Mouse (Mus musculus): ENCODE measurements around the gene Adtrp.

Adtrp gene

DNA sequence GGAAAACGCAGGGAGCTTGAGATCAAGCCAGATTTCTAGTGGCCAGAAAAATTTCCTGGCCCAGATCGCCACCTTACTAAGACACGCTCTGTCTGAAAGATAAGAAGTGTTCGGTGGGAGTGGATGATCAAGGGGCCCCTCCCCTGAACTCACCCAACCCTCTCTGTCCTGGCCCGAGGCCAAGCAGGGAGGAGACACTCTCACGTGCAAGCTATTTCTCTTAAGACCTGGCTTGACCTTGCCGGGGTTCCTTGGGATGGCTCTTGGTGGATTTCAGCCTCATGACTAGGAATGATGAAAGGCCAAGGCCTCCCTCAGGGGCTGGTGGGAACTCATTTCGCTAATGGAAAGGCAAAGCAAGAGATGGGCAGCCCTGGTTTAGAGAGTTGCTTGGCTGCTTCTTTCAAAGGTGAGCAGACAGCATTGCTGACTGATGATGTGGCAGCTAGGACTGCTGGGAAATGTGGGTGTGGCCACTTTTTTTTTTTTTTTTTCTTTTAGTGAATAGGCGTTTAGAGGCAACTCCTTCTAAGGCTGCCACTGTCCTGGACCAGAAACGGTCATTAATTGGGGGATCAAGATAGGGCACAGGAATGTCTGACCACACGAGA, at the start of gene Adtrp:
TSS of gene Adtrp (minus strand) at position 169 of the 611 bp plus-strand sequence.
- DNase-seq (ENCODE audit: low read depth, low spot score): no peak

DNA sequence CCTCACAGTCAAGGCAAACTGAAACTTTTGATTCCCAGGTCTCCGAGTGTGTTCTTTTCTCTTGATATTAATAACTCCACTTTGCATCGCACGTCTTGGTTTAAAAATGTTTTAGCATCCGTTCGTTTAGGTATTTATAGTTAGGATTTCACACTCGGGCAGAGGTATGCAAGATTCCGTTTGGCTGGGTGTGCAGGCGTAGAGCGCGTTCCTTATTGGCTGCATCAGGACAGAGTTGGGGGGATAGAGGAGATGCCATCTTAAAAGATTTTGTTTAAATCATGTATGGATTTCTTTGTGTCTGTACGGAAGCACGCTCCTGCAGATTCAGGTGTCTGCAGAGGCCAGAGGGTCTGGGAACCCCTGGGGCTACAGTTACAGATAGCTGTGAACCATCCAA, 44.5 kb upstream of the Adtrp start:
- no peak for DNase-seq (ENCODE audit: low read depth, low spot score)

DNA sequence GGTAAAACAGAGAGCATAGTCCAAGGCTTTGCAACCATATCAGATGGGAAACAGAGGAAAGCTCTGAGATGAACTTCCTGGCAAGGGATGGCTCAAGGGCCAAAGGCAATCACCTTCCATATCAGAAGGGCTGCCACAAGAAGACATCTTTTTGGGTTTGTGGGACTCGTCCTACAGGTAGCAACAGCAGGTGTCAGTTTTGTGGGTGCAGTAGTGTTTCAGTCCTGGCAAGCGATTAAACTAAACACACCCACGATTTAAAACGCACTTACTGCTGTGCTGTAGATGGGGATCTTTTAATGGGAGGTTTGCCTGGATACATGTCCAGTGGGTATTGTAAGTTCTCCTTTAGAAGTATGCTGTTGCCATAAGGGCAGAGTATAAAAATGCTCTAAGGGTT, 43.1 kb upstream of the Adtrp start:
- DNase-seq (ENCODE audit: low read depth, low spot score): no peak

DNA sequence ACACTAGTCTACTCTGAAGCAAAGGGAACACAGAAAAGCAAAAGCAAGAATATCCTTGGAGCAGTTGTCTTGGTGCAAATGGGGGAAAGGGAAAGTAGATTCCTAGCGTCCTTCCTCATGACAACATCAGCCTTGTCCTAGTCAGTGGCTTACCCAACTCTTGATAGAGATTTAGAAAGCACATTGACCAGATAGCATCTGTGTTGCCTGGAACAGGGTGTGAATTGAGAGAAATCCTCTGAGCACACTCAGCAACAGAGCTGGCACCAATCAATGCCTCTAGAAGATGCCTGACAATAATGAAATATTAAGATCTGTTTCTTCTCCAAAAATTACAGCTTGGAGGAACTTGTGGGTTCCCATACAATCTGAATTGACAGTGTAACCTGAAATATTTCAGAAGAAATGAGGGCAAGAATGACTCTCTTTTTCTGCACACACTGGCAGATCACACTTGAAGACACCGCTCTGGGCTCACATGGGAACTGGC, 42.7 kb upstream of the Adtrp start:
- DNase-seq (ENCODE audit: low read depth, low spot score): no peak

DNA sequence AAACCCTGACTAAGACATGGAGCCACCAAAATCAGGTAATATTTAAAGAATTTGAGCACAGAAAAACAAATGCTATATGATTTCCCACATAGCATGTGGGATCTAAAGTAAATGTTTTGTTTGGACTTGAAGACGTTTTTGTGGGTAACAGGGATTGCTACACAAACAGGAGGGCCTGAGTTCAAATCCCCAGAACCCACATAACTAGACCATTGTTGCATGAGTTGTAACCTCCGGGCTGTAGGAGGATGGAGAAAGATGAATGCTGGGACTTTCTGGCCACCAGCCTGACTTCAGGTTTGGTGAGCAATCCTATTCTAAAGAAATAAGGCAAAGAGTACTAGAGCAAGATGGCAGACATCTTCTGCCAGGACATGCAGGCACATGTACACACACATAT, 41.2 kb upstream of the Adtrp start:
- no peak for DNase-seq (ENCODE audit: low read depth, low spot score)

DNA sequence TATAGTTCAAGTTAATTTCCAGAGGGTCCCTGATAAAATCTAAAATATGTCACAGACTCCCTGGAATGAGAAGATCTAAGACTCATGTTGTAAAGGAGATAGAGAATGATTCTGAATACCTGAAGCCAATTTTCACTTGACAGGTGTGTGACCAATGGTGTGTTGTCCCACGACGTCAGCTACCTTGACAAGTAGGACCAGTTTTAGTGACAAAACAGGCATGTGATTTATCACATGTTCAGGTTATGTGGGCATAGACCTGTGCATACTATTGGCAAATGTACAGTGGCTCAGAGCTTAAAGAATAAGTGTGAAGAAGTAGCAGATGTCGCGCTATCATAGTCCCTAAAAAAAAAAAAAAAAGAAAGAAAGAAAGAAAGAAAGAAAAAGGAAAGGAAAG, 38.6 kb upstream of the Adtrp start:
- no peak for DNase-seq (ENCODE audit: low read depth, low spot score)

DNA sequence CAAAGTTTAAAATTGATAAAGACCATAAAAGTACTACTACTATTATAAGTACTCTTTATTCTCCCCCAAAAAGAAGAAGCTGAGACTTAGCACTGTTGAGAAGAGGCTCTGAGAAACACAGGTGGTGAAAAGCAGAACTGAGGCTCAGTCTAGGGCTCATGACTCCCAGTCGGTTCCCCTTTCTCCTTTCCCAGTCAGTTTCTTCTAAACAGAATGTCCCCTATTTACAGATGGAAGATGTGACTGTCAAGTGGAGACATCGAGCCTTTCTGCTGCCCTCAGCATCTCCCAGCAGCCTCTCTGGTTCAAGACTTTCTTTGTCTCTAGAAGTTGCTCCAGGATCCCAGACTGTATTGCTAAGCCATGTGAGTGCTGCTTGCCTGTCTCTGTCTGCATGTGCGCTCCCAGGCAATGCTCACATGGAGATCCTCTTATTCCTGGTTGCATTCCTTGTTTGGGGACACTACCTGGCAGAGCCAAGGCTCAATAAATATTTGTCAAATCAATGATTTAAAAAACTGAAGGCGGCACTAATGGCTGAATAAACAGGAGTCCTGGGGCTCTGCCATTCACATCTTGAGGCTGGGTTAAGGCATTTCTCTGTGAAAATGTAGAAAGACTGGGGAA, 36.3 kb upstream of the Adtrp start:
- no peak for DNase-seq (ENCODE audit: low read depth, low spot score)

DNA sequence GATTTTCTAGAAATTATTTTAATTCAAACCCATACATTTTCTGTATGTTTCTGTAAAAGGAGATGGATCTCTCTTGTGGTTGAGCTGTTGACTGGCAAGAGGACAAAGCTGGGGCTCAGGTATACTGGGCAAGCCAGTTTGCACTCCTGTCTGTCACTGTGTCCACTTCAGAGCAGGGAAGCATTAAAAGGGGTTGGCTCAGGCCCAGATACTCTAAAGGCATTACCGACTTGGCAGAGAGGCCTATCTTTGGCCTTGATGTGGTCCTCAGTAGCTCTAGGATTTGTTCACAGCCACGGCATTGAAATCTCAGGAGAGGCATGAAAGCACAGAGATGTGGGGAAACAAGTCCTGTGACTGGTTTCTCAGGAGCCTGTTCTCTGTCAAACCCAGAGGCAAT, 33.7 kb upstream of the Adtrp start:
- DNase-seq (ENCODE audit: low read depth, low spot score): no peak

DNA sequence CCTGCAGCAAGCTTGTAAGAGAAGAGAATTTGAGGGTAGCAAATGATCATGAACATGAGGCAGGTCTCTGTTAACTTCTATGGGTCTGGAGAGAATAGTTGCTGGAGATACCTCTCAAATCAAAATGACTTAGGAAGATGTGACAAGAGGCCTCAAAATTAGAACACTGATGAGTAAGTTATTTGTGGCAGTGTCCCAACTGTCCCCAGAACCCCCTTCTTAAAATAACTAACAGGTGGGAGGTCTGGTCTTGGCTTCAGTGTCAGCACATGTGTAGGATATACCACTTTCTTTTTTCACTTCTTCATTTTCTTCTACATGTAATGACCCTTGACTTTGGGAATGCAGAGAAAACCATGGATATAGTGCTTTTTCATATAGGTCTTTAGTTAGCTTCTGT, 33.0 kb upstream of the Adtrp start:
- DNase-seq (ENCODE audit: low read depth, low spot score): no peak

DNA sequence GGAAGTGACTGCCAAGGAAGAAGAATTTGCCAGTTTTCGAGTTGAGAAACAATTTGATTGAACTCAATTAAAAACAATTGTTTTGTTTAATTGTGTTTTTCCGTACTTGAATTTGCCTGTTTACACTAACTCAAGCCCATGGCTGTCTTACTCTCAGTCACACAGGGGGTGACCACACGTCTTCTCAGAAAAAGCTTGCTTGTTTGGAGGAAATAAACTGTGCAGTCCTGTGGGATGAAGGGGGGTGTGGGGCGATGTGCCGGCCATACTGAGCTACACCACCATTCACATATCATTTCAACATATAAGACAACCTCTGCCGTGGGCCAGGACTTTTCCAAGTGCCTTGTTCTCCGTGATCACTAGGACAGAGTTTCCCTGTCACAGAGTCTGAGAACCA, 25.2 kb upstream of the Adtrp start:
- no peak for DNase-seq (ENCODE audit: low read depth, low spot score)

DNA sequence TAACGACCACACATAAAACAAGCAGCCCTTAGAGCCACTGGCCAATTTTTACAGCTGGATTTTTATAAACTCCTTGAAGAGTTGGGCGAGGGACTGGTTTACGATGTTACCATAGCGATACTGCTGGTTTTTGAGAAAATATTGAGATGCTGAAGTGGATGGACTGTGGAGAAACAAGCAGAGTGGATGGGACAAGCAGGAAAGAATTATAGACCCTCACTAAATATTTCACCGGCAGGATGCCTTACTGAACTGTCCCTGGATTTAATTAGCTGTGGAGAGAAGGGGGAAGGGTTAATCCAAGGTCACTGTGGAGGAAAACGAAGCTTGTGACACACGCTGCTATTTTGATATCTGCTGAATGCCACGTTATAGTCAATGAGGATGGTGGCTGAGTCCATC, 24.7 kb upstream of the Adtrp start:
- DNase-seq (ENCODE audit: low read depth, low spot score): no peak

DNA sequence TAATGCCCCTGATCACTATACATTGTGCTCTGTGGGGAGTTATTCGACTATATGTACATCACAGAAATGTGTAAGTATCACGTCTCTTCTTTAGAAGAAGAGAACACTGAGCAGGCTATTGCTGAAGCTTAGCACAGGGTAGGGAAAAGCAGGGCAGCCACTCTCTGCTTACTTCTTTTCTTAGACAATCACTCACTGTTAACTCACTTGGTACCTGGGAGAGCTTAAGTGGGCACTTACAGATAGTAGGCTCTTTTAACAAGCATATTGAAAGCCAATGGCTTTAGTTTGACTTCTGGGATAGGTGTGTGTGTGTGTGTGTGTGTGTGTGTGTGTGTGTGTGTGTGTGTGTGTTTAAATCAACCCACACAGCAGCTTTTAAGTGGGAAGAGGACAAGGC, 20.0 kb upstream of the Adtrp start:
- no peak for DNase-seq (ENCODE audit: low read depth, low spot score)

DNA sequence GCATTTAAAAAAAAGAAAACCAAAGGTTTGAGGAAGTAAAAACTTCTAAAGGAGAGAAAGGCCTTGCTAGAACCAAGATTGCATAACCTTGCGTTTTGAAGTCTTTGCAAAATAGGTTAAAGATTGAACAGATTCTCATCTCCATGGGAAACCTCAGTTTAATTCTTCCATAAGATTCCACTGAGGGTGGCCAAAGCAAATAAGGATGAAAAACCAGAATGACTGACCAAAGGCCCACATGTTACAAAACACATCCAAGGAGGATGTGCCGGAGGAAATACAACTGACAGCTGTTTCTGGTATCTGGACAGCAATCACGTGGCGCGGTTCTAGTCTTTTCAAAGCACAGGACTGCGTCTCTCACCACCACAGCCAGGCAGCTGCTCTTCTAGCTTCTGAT, 18.1 kb upstream of the Adtrp start:
- DNase-seq (ENCODE audit: low read depth, low spot score): no peak

DNA sequence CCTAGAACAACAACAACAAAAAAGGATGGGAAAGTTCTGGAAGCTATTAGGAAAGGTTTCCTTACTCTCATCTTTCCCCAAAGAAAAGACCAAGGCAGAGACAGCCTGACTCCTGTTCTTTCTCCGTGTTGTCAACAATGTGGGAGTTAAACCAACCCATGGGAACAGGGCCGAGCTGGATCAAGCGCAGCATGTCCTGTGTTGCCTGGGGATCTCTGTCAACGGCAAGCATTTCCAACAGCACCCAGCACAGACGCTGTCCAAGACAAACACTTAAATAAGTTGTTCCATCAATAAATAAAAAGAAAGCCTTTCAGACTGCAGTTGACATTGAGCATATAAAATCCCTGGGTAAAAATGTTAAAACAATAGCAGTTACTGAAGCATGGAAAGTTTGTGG, 17.6 kb upstream of the Adtrp start:
- DNase-seq (ENCODE audit: low read depth, low spot score): no peak

DNA sequence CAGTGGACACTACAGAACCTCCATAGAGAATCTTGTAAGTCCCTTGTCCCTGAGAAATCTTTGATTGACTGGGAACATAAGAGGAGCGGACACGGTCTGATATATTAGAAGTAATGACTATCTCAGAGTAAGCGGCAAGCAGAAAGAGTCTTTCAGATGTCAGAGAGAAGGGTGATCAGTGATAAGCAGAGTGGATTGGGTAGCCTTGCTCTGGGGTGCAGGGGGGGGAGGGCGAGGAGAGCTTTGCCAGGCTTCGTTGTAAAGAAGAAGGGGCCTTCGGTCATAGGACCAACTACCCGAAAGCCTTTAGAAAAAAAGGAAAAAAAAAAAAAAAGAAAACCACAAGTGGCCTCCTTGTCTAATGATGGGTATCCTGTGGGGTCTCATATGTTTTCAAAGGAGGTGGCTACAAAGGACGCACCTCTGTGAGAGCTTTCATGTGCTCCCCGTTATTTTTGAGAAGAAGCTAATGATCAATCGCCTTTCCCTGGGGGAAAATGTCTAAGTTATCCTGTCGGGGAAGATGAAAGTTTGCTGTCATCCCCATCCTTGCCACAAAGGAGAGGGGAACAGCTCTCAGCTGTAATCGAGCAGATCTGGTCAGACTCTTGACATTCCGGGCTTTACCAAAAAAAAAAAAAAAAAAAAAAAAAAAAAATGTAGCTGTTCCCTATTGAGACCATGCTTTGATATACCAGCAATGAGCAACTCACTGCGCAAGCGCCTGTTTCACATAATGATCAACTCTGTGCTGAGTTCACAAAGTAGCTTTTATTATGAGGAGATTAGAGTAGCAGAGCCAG, 13.3 kb upstream of the Adtrp start:
- DNase-seq (ENCODE audit: low read depth, low spot score): no peak

DNA sequence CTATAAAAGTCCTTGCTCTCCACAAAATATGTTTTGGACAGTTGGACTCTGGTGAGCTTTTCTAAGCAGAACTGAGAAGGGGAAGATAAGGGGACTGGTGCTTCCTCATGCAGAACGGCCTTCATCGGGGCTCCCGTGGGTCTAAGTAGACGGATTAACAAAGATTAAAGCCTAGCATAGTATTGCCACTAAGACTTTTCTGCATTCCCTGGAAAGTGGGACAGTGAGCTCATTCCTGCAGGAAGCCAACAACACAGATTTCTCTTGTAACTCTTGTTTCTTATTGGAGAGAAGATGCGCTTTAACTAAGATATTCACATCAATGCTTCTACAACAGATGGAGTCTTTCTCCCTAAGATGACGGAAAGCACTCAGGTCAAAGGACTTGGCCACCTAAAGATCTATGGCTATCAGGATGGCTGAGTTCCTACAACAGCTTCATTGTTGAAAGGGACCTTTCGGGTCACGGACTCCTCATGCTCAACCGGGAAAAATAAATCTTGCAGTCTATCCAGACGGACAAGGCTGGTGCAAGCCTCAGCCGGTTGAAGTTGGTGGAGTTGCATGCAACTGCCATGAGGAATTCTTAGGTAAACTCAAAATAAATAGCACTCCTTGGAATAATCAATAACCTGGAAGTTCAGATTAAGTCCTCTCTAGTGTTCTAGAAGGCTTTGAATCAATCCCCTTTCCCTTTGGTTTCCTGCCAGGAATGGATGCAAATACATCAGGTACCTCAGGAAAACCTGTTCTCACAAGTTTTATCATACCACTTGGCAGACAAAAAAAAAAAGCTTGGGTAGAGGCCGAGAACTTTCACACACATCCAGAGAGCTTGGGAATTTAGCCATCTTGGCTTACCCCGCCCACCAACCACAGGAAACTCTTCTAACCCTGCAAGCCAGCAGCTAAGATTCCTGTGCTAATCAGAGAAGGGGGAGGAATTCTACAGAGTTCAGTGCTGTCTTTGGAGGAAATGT, 8.0 kb upstream of the Adtrp start:
- no peak for DNase-seq (ENCODE audit: low read depth, low spot score)

DNA sequence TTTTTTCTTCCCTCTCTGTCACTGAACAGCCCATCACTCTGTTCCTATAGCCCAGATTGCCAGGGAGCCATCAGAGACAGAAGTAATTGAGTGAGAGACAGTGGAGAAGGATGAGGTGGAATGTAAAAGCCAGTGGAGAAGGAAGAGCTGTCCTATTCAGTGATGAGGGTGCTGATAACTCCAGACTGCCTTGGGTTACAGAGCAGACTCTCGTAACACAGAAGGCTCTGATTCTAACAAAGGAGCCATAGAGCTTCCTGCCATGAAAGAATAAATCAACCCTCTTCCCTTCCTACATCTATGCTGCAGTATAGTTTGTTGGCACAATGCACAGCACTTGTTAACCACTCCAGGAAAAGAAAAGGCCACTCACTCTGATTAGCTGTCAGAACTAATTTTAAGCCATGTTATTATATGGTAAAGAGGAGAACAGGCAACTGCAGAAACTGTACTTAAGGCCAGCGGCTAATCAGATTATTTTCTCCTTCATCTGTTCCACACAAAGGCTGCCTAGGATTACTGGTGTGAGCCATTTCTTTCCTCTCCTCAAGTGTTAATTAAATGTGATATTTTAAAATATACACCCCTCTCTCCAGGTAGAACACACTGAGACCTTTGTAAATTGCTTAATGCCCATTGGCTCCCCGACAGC, 3.4 kb upstream of the Adtrp start:
- no peak for DNase-seq (ENCODE audit: low read depth, low spot score)

DNA sequence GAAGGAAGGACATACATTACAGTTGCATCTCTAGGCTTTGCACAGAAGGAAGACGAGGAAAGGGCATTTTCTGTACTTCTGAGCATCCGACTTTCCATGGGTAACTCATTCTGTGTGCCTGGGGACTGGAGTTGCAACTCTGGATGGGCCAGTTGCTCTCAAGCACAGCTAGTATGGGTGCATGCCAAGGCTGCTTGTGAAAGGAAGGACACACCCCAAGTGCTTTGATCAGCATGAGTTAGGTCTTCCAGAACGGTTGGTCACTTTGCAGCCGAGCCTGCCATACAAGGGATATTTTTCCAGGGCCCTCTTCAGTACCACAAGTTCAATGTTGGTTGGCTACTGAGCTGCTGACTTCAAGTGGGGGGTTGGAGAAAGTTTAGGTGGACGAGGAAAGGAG, 968 bp downstream of the Adtrp start:
- DNase-seq (ENCODE audit: low read depth, low spot score): no peak

DNA sequence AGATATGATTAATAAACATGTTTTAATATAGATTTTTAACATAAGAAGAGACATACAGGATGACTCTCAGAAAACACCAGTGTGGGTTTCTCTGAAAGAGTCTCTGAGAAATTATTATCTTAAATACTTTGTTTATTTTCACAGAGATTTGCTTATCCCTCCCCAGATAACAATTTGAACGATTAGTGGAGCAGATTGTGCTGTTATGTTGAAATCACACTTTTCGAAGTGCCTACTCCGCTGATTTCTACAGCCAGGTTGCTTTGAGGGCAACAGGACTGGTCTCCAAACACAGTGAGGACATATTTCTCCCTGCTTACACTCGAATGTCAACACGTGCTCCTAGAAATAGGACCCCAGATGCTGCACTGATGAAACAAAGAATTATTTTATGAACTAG, 2.5 kb downstream of the Adtrp start:
- DNase-seq (ENCODE audit: low read depth, low spot score): no peak

DNA sequence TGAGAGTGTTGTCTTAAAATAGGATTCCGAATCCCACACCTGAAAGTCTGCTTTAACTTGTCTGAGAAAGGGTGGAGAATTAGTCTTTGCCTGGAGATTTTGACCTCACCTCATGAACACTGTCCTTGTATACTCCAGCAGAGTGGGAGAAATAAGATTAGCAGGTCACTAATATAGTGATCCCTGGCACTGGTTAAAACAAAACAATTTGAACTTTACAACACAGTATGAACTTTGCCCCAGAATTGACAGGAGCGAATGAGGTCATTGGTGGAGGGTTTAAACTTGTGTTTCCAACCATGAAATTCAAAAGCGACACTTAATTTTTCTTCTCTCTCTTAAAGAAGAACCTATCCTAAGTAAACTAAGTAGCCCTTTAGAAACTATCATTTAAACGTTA, 3.4 kb downstream of the Adtrp start:
- no peak for DNase-seq (ENCODE audit: low read depth, low spot score)

DNA sequence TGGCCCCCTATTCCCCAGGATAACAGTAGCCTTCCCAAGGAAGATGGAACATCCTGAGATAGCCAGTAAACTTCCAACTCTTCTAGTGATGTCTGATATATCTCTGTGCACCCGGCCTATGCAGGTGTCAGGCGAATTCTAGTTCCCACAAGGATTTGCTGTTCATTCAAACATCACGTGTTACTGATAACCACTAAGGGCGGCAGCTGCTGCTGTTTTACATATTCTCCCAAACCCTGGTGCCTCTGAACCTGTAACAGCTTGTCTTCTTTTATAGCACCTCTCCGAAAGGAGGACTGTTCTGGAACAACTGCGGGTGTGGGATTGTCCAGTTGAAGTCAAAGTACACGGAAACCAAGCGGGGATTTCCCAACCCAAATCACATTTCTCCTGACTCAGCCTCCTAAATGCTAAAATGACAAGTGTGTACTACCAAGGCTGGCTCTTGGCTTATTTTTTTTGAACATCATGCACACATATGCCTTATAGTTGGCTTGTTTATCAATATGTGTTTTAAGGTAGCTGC, 13.8 kb downstream of the Adtrp start:
- no peak for DNase-seq (ENCODE audit: low read depth, low spot score)

Measured in CD4-positive, CD25-positive, alpha-beta regulatory T cell, adult 2 months (primary cell).